Mouse (Mus musculus): ENCODE measurements at regions not wholly inside any gene's neighbourhood (a gene's known extent, or its start where the extent isn't known, plus 50 kb on each side); places are given as distances from the start of the nearest gene placed in this dataset.
A peak's percentile ranks its signal among the peaks of the same experiment; 100 is the strongest.

DNA sequence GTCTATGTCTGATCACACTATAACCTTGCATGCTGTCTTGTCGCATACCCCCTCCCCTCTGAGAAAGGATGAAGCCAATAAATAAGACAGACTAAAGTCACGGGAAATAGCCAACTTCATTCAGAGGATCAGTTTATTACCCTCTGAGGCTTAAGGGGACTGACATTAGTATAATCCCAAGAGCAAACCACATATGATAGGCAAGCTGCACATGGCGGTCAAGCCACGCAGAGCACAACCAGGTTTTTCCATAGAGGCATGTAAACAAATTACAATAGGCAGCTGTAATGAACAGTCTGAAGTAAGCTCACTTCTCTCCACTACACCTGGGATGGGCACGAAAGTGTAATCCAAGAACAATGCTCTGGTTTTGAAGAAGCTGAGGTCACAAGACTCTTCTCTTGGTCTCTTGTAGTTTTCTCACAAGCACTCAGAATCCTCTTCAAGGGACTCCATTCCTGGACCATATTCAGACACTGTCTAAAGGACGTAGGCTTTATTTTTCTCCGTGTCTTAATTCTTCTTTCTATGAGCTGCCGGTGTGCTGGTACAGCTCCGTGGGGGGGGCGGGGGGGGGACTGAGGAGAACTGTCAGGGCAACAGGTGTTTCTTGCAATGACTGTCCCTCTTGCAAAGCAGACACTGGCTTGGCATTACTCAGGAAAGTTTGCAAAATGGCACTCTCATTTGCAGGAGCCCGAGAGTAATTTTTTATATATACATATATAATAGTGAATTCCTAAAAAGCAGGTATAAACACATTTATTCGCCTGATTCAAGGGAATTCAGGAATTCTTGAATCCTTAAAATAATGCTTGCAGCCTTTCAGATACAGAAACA is 118.4 kb upstream of the Itga4 start:
- H3K27ac ChIP-seq (ENCODE audit: control insufficient read depth, low read depth, low read length), result no peak overlapping the region
- H3K4me3 ChIP-seq (ENCODE audit: control insufficient read depth in 1 of 2, insufficient read depth in 1 of 2, low read depth in 2 of 2, low read length in 2 of 2), result no peak overlapping the region

DNA sequence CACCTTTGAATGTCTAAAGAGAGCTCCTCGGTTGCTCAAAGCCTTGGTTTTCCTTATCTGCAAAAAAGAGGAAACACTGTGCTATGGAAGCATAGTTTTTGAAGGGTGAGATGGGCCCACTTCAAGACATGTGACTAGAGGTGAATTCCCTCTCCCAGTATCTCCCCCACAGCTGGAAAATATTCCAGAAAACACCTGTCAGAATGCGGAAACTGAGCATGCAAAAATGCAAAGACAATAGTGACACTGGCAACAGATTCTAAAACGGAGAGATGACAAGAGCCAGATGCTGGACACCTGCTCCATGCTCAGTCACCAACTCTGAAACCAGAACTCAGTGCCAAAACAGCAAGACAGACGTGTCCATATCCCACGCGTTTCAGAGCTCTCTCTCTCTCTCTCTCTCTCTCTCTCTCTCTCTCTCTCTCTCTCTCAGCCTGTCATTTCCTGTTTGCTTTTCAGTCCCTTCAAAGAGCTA is 117.5 kb upstream of the Itga4 start:
- Histone ChIP-seq H3K4me3 (ENCODE audit: control insufficient read depth in 1 of 2, insufficient read depth in 1 of 2, low read depth in 2 of 2, low read length in 2 of 2) (no peak overlapping the region), H3K79me2 (ENCODE audit: control insufficient read depth, insufficient read depth, low read length, poor library complexity) (no peaks in the 10 kb centered on the region), H3K9me3 (replicated peaks; ENCODE audit: insufficient read depth, low read length) (no peaks in the 10 kb centered on the region), H3K9ac (ENCODE audit: control insufficient read depth, low read depth, low read length, poor library complexity, severe bottlenecking) (no peak overlapping the region), H3K27me3 (ENCODE audit: control insufficient read depth in 1 of 2, insufficient read depth in 2 of 2, low read length in 2 of 2) (no peaks in the 10 kb centered on the region), H3K27ac (ENCODE audit: control insufficient read depth, low read depth, low read length) (0 out of 2 replicates have a peak overlapping the region, but pooled peaks have one; percentile 6), H3K4me1 (ENCODE audit: control insufficient read depth in 1 of 2, insufficient read depth in 2 of 2, low read length in 2 of 2) (peaks cover 10 to 25% of the 10 kb centered on the region in 2 experiments), H3K36me3 (ENCODE audit: control insufficient read depth in 1 of 2, insufficient read depth in 2 of 2, low read length in 2 of 2) (peaks cover 0 to 26% of the 10 kb centered on the region in 2 experiments; a peak in 2 of 4 replicates)
- DNase-seq (ENCODE audit: low read depth, low spot score), result peak; percentile 58
- no peak for TF ChIP-seq MAFK (IDR thresholded peaks at IDR 0.05; ENCODE audit: borderline replicate concordance, low read depth, low read length)
- TF ChIP-seq GATA1 (IDR thresholded peaks at IDR 0.05; ENCODE audit: low read depth, low read length), result peak; percentile 71
- TF ChIP-seq ETS1 (IDR thresholded peaks at IDR 0.05; ENCODE audit: low read depth, low read length), result no peak
- TF ChIP-seq USF1 (IDR thresholded peaks at IDR 0.05; ENCODE audit: low read depth, low read length), result peak; percentile 58; the same call in 1 of the 2 replicates
- 0 out of 2 replicates have a peak, but pooled peaks have one; percentile 39 for TF ChIP-seq JUND (IDR thresholded peaks at IDR 0.05; ENCODE audit: low read depth, low read length)
- no peak for TF ChIP-seq KAT2A (conservative IDR thresholded peaks at IDR 0.05; ENCODE audit: low read depth, low read length)
- TF ChIP-seq RAD21 (IDR thresholded peaks at IDR 0.05; ENCODE audit: low read depth, low read length), result no peak
- TF ChIP-seq TBP (IDR thresholded peaks at IDR 0.05; ENCODE audit: low read depth, low read length), result no peak

More for the DNA sequence above, 118.4 kb upstream of the Itga4 start:
- peaks cover 13 to 29% of the 10 kb centered on the region in 2 experiments for H3K4me1 ChIP-seq (ENCODE audit: control insufficient read depth in 1 of 2, insufficient read depth in 2 of 2, low read length in 2 of 2)
- H3K9me3 ChIP-seq (replicated peaks; ENCODE audit: insufficient read depth, low read length), result no peaks in the 10 kb centered on the region
- no peak for TF ChIP-seq SIN3A (IDR thresholded peaks at IDR 0.05; ENCODE audit: low read length)
- H3K36me3 ChIP-seq (ENCODE audit: control insufficient read depth in 1 of 2, insufficient read depth in 2 of 2, low read length in 2 of 2), result peaks cover 0 to 33% of the 10 kb centered on the region in 2 experiments; a peak in 2 of 4 replicates
- H3K27me3 ChIP-seq (ENCODE audit: control insufficient read depth in 1 of 2, insufficient read depth in 2 of 2, low read length in 2 of 2), result no peaks in the 10 kb centered on the region
- no peaks in the 10 kb centered on the region for H3K79me2 ChIP-seq (ENCODE audit: control insufficient read depth, insufficient read depth, low read length, poor library complexity)
- no peak for DNase-seq (ENCODE audit: low read depth, low spot score)
- no peak overlapping the region for H3K9ac ChIP-seq (ENCODE audit: control insufficient read depth, low read depth, low read length, poor library complexity, severe bottlenecking)

DNA sequence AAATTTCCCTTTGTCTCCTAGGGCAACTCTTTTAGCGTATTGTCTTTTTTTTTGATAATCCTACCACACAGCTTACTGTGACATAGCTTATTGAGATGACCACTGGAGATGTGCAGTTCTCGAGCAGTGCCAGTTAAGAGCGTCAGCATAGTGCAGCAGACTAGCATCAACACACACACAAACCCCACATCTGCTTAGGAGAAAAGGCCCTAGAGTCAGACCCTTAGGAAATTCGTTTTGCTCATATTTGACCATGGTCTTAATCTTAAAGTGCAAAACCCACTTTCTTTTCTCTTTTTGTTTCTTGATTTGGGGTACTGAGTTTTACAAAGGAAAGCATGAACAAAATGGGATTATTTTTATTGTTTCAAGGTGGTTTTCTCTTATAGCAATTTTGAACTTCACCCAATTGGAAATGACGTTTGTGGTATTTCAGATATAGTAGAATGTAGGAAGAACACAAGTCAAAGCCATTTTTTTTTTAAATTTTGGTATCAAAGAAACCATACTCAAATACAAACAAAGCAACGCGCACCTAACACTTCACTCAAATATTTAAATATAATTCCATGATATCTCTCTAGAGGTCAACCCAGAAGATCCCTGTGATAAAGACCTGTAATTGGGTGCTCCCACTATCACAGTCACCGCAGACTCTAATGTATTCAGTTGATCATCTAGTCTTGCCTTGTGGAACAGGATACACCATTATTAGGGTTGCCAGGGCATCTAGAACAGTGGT is 116.7 kb upstream of the Itga4 start:
- Histone ChIP-seq H3K9ac (ENCODE audit: control insufficient read depth, low read depth, low read length, poor library complexity, severe bottlenecking) (no peak overlapping the region), H3K4me1 (ENCODE audit: control insufficient read depth in 1 of 2, insufficient read depth in 2 of 2, low read length in 2 of 2) (peaks cover 6 to 22% of the 10 kb centered on the region in 2 experiments)

More for the DNA sequence above, 116.7 kb upstream of the Itga4 start:
- no peaks in the 10 kb centered on the region for H3K9me3 ChIP-seq (replicated peaks; ENCODE audit: insufficient read depth, low read length)
- H3K27ac ChIP-seq (ENCODE audit: control insufficient read depth, low read depth, low read length), result no peak overlapping the region
- no peak overlapping the region for H3K4me3 ChIP-seq (ENCODE audit: control insufficient read depth in 1 of 2, insufficient read depth in 1 of 2, low read depth in 2 of 2, low read length in 2 of 2)
- no peaks in the 10 kb centered on the region for H3K79me2 ChIP-seq (ENCODE audit: control insufficient read depth, insufficient read depth, low read length, poor library complexity)
- TF ChIP-seq NELFE (IDR thresholded peaks at IDR 0.05; ENCODE audit: low read depth, low read length), result no peak
- no peak for TF ChIP-seq CTCF (IDR thresholded peaks at IDR 0.05 in 2 of 3, conservative IDR thresholded peaks at IDR 0.05 in 1 of 3; ENCODE audit: control insufficient read depth in 1 of 3, insufficient read depth in 1 of 3, low read depth in 2 of 3, low read length in 3 of 3, poor library complexity in 1 of 3, severe bottlenecking in 1 of 3)
- TF ChIP-seq ZC3H11A (IDR thresholded peaks at IDR 0.05; ENCODE audit: low read depth, low read length), result no peak
- TF ChIP-seq USF1 (IDR thresholded peaks at IDR 0.05; ENCODE audit: low read depth, low read length), result no peak
- no peak for TF ChIP-seq EP300 (IDR thresholded peaks at IDR 0.05; ENCODE audit: low read depth in 1 of 2, low read length in 2 of 2)
- no peak for TF ChIP-seq MAFK (IDR thresholded peaks at IDR 0.05; ENCODE audit: borderline replicate concordance, low read depth, low read length)
- no peaks in the 10 kb centered on the region for H3K27me3 ChIP-seq (ENCODE audit: control insufficient read depth in 1 of 2, insufficient read depth in 2 of 2, low read length in 2 of 2)
- H3K36me3 ChIP-seq (ENCODE audit: control insufficient read depth in 1 of 2, insufficient read depth in 2 of 2, low read length in 2 of 2), result peaks cover 0 to 21% of the 10 kb centered on the region in 2 experiments; a peak in 2 of 4 replicates
- no peak for DNase-seq (ENCODE audit: low read depth, low spot score)

Measured in MEL (cell line).